Mouse (Mus musculus): Measurements from ENCODE around the gene Gstm3.

DNA sequence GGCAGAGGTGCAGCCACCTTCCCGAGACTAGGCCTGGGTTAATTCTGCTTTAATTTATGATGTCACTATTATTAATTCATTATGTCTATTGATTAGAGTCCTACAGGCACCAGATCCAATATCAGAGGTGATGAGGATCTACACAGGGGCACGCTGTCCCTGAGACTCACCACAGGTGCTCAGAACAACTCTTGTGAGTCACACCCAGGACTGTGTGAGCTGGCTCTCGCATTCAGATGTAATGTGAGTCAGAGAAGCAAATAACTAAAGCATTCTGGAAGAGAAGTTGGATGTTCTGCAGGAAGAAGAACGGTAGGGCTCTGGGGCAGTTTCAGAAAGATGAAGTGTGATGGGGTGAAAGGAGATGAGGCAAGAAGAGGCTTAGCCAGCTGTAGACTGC, 39.8 kb downstream of the Gstm3 start:
- TF ChIP-seq CTCF (IDR thresholded peaks at IDR 0.05; ENCODE audit: extremely low read depth, insufficient read depth, low read length): no peak
- TF ChIP-seq POLR2A (IDR thresholded peaks at IDR 0.05; ENCODE audit: extremely low read depth, insufficient read depth, low read length): no peak

Measured in cortical plate, adult 2 months (tissue).